Mouse (Mus musculus) kidney, embryonic 16.5 days (tissue): ENCODE measurements around the gene Rac1. TPM values are rescaled to one million over a fixed set of nuclear protein-coding genes. Genes with fewer than 3 reads are reported as not detected.

Experiments used
- ATAC-seq: fragments of 200-750 bp; cut with Nextera tagmentation; 2 replicates; pipeline ENCODE4 v1.8.0; 2017; ENCODE audit warnings: moderate TSS enrichment; ENCODE audit not compliant: low FRiP score, low TSS enrichment
- H3K27ac ChIP-seq: fragments of 300-500 bp; sonication (generic); 2 replicates; pipeline ENCODE4 v1.5.1; 2014; ENCODE audit warnings: low read length
- H3K27me3 ChIP-seq: fragments of 300-500 bp; sonication (generic); 2 replicates; pipeline ENCODE4 v1.6.1; 2014; ENCODE audit warnings: low read length, control low read depth, mixed read lengths; ENCODE audit not compliant: insufficient read depth
- H3K36me3 ChIP-seq: fragments of 300-500 bp; sonication (generic); 2 replicates; pipeline ENCODE4 v1.6.1; 2014; ENCODE audit warnings: low read length, control low read depth, mixed read lengths; ENCODE audit not compliant: insufficient read depth
- H3K4me1 ChIP-seq: fragments of 300-500 bp; sonication (generic); 2 replicates; pipeline ENCODE4 v1.6.1; 2014; ENCODE audit warnings: low read length, control low read depth, mixed read lengths; ENCODE audit not compliant: insufficient read depth
- H3K4me2 ChIP-seq: fragments of 300-500 bp; sonication (generic); replicated peaks from 2 replicates; pipeline ENCODE4 v1.6.1; 2014; ENCODE audit warnings: low read depth, low read length
- H3K4me3 ChIP-seq: fragments of 300-500 bp; sonication (generic); 2 replicates; pipeline ENCODE4 v1.5.1; 2014; ENCODE audit warnings: mild to moderate bottlenecking, low read length
- H3K9ac ChIP-seq: fragments of 300-500 bp; sonication (generic); replicated peaks from 2 replicates; pipeline ENCODE4 v1.6.1; 2014; ENCODE audit warnings: low read length
- H3K9me3 ChIP-seq: fragments of 300-500 bp; sonication (generic); 2 replicates; pipeline ENCODE4 v1.6.1; 2016; ENCODE audit warnings: low read length, control low read depth
- WGBS: fragments of 180-500 bp; shearing (Covaris S2); extraction: QIAGEN DNeasy Blood & Tissue Kit; methylation state at CpG from one replicate; pipeline ENCODE4 v1.1.7; 2014; 5-methylcytosine and 5-hydroxymethylcytosine counted together
- polyA plus RNA-seq: library from polyadenylated mRNA; unstranded; fragments of >200 nt; fragmentation: Nextera tagmentation; extraction: Ambion mirVana; gene quantifications from 2 replicates; pipeline ENCODE4 v1.2.1, GENCODE M21; 2015

Gene Rac1
- polyA plus RNA-seq, 1 experiment from 2014 or later, result 435 TPM

GRCm38 (mm10) chr5:143469628-143470027 lies 58.2 kb downstream of the Rac1 start:
- H3K36me3 ChIP-seq, result 0 out of 2 replicates have a peak, but pooled peaks cover 5% of the 10 kb centered on the region
- H3K9me3 ChIP-seq, result no peaks in the 10 kb centered on the region
- ATAC-seq, result no peak
- WGBS, result 95% methylated on average over 8 of the region's 8 CpGs
- H3K4me1 ChIP-seq, result peaks cover 4% of the 10 kb centered on the region
- H3K4me2 ChIP-seq, result no peak overlapping the region
- no peaks in the 10 kb centered on the region for H3K27me3 ChIP-seq
- H3K4me3 ChIP-seq, result no peak overlapping the region
- H3K27ac ChIP-seq, result no peak overlapping the region
- H3K9ac ChIP-seq, result no peak overlapping the region

DNA sequence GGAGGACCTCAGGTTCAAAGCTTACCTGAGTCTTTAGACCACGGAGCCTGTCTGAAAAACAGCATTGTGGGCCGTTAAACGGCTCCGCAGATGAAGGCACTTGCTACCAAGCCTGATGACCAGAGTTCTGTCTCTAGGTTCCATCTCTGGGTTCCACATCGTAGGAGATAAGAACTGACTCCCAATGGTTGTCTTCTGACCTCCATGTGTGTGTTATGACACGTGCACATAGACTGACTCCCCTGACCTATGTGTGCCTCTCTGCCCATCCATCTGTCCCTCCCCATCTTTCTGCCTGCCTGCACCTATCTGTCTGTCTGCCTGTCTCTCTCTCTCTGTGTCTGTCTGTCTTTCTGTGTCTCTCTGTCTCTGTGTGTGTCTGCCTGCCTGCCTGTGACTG lies 59.9 kb downstream of the Rac1 start:
- Histone ChIP-seq H3K4me1 (peaks cover 8% of the 10 kb centered on the region), H3K27me3 (no peaks in the 10 kb centered on the region), H3K9ac (no peak overlapping the region), H3K36me3 (0 out of 2 replicates have a peak, but pooled peaks cover under 1% of the 10 kb centered on the region), H3K4me3 (no peak overlapping the region), H3K27ac (no peak overlapping the region), H3K9me3 (no peaks in the 10 kb centered on the region), H3K4me2 (no peak overlapping the region)
- 86% methylated on average over 6 of the region's 6 CpGs for WGBS
- ATAC-seq, result no peak

- H3K9me3 ChIP-seq, result no peaks in the 10 kb centered on the region
- no peak overlapping the region for H3K9ac ChIP-seq
- no peaks in the 10 kb centered on the region for H3K36me3 ChIP-seq
- H3K27ac ChIP-seq, result no peak overlapping the region
- H3K27me3 ChIP-seq, result no peaks in the 10 kb centered on the region
- ATAC-seq, result no peak
- H3K4me3 ChIP-seq, result no peak overlapping the region
- H3K4me1 ChIP-seq, result peaks cover 8% of the 10 kb centered on the region
- no peak overlapping the region for H3K4me2 ChIP-seq
- WGBS, result 91% methylated on average over 23 of the region's 23 CpGs
These were observed 60.8 kb downstream of the Rac1 start for GRCm38 (mm10) chr5:143466891-143467669.

GRCm38 (mm10) chr5:143465156-143466085 lies 62.4 kb downstream of the Rac1 start:
- Histone ChIP-seq H3K27ac (no peak overlapping the region), H3K9ac (peak overlapping the region; percentile 78), H3K4me2 (peak overlapping the region; percentile 97), H3K27me3 (no peaks in the 10 kb centered on the region), H3K4me3 (peak overlapping the region; percentile 78), H3K36me3 (no peaks in the 10 kb centered on the region), H3K9me3 (no peaks in the 10 kb centered on the region), H3K4me1 (peaks cover 8% of the 10 kb centered on the region)
- no peak for ATAC-seq
- WGBS, result 33% methylated on average over 23 of the region's 23 CpGs

GRCm38 (mm10) chr5:143464757-143465118 lies 63.1 kb downstream of the Rac1 start:
- ATAC-seq, result peak; percentile 67; the same call in 1 of the 2 replicates
- H3K9ac ChIP-seq, result peak overlapping the region; percentile 78
- no peaks in the 10 kb centered on the region for H3K27me3 ChIP-seq
- under 1% methylated on average over 20 of the region's 20 CpGs for WGBS
- peaks cover 8% of the 10 kb centered on the region for H3K4me1 ChIP-seq
- H3K4me2 ChIP-seq, result peak overlapping the region; percentile 97
- no peaks in the 10 kb centered on the region for H3K36me3 ChIP-seq
- H3K27ac ChIP-seq, result no peak overlapping the region
- no peaks in the 10 kb centered on the region for H3K9me3 ChIP-seq
- H3K4me3 ChIP-seq, result peak overlapping the region; percentile 78

GRCm38 (mm10) chr5:143464100-143464756 lies 63.6 kb downstream of the Rac1 start, which contains the start of gene Daglb:
TSS of gene Daglb (plus strand) at chr5:143464584.
- Histone ChIP-seq H3K36me3 (no peaks in the 10 kb centered on the region), H3K27ac (no peak within 1 kb of the TSS), H3K4me1 (peaks cover 8% of the 10 kb centered on the region), H3K4me3 (peak within 1 kb of the TSS; percentile 78), H3K9me3 (no peaks in the 10 kb centered on the region), H3K4me2 (peak within 1 kb of the TSS; percentile 97), H3K27me3 (no peaks in the 10 kb centered on the region), H3K9ac (peak within 1 kb of the TSS; percentile 78)
- peak; percentile 97 for ATAC-seq
- WGBS, result 2% methylated on average over 43 of the region's 43 CpGs

- 80% methylated on average over 11 of the region's 11 CpGs for WGBS
- H3K9ac ChIP-seq, result peak overlapping the region; percentile 78; the same call in 1 of the 2 replicates
- H3K27ac ChIP-seq, result no peak overlapping the region
These were observed 64.2 kb downstream of the Rac1 start for GRCm38 (mm10) chr5:143463671-143464070.

More at GRCm38 (mm10) chr5:143463671-143464070, 64.2 kb downstream of the Rac1 start:
- Histone ChIP-seq H3K9me3 (no peaks in the 10 kb centered on the region), H3K27me3 (no peaks in the 10 kb centered on the region), H3K4me2 (peak overlapping the region; percentile 97), H3K4me1 (peaks cover 8% of the 10 kb centered on the region), H3K36me3 (no peaks in the 10 kb centered on the region), H3K4me3 (peak overlapping the region; percentile 78)
- no peak for ATAC-seq

Other genes starting within 250 kb of the Rac1 start
- 0.05 TPM in 2 replicates for gene Zfp853, start 234.4 kb downstream of the Rac1 start, polyA plus RNA-seq
- gene E130309D02Rik, start 212.7 kb downstream of the Rac1 start, polyA plus RNA-seq, result 39.4 and 43.7 TPM in 2 replicates
- 81.9 and 82.7 TPM in 2 replicates for gene Zdhhc4, start 198.8 kb downstream of the Rac1 start, polyA plus RNA-seq
- 0.05 and 0.07 TPM in 2 replicates for gene Grid2ip, start 170.7 kb downstream of the Rac1 start, polyA plus RNA-seq
- 317 and 349 TPM in 2 replicates for gene Kdelr2, start 124.2 kb downstream of the Rac1 start, polyA plus RNA-seq
- gene Daglb, start 63.5 kb downstream of the Rac1 start, polyA plus RNA-seq, result 8.9 and 9.0 TPM in 2 replicates
- 79.2 and 81.3 TPM in 2 replicates for gene Cyth3, start 94.4 kb upstream of the Rac1 start, polyA plus RNA-seq
- gene Usp42, start 204.2 kb upstream of the Rac1 start, polyA plus RNA-seq, result 17.1 and 17.7 TPM in 2 replicates